Mouse (Mus musculus) limb, embryonic 12.5 days (tissue): ENCODE measurements around the gene Dlgap4. TPM values are rescaled to one million over a fixed set of nuclear protein-coding genes. Genes with fewer than 3 reads are reported as not detected.

Experiments
- ATAC-seq: fragments of 200-750 bp; cut with Nextera tagmentation; 2 replicates; pipeline ENCODE4 v1.8.0; 2017; ENCODE audit warnings: low read depth, moderate TSS enrichment; ENCODE audit not compliant: insufficient number of reproducible peaks, insufficient read depth, low FRiP score, low TSS enrichment
- H3K27ac ChIP-seq: fragments of 300-500 bp; sonication (generic); 2 replicates; pipeline ENCODE4 v1.5.1; 2016; ENCODE audit warnings: mild to moderate bottlenecking, moderate library complexity
- H3K27me3 ChIP-seq: fragments of 300-500 bp; sonication (generic); 2 replicates; pipeline ENCODE4 v1.6.1; 2016; ENCODE audit warnings: mild to moderate bottlenecking, moderate library complexity
- H3K36me3 ChIP-seq: fragments of 300-500 bp; sonication (generic); 2 replicates; pipeline ENCODE4 v1.6.1; 2016; ENCODE audit warnings: mild to moderate bottlenecking, moderate library complexity
- H3K4me1 ChIP-seq: fragments of 300-500 bp; sonication (generic); replicated peaks from 2 replicates; pipeline ENCODE4 v1.6.1; 2016
- H3K4me2 ChIP-seq: fragments of 300-500 bp; sonication (generic); 2 replicates; pipeline ENCODE4 v1.6.1; 2016; ENCODE audit warnings: mild to moderate bottlenecking, moderate library complexity
- H3K4me3 ChIP-seq: fragments of 300-500 bp; sonication (generic); replicated peaks from 2 replicates; pipeline ENCODE4 v1.5.1; 2016; ENCODE audit warnings: mild to moderate bottlenecking
- H3K9ac ChIP-seq: fragments of 300-500 bp; sonication (generic); replicated peaks from 2 replicates; pipeline ENCODE4 v1.6.1; 2016; ENCODE audit warnings: mild to moderate bottlenecking, moderate library complexity
- H3K9me3 ChIP-seq: fragments of 300-500 bp; sonication (generic); 2 replicates; pipeline ENCODE4 v1.6.1; 2016; ENCODE audit warnings: mild to moderate bottlenecking, moderate library complexity
- WGBS: fragments of 180-500 bp; shearing (Covaris S2); methylation state at CpG from one replicate; pipeline ENCODE4 v1.1.7; 2016; 5-methylcytosine and 5-hydroxymethylcytosine counted together
- polyA plus RNA-seq: library from polyadenylated mRNA; unstranded; fragments of >200 nt; fragmentation: Nextera tagmentation; extraction: Ambion mirVana; gene quantifications from 2 replicates; pipeline ENCODE4 v1.2.1, GENCODE M21; 2016

Gene Dlgap4
- polyA plus RNA-seq = 101 and 106 TPM in 2 replicates

- peaks cover 88% of the 10 kb centered on the region for H3K27me3 ChIP-seq
- H3K36me3 ChIP-seq = no peaks in the 10 kb centered on the region
- no peaks in the 10 kb centered on the region for H3K9me3 ChIP-seq
- WGBS = under 1% methylated on average over 79 of the region's 103 CpGs
- H3K4me2 ChIP-seq = peak within 1 kb of the TSS; percentile 99
- H3K9ac ChIP-seq = peak within 1 kb of the TSS; percentile 70
- peak; percentile 50; the same call in 1 of the 2 replicates for ATAC-seq
- peak within 1 kb of the TSS; percentile 70 for H3K4me3 ChIP-seq
- peaks cover 19% of the 10 kb centered on the region for H3K4me1 ChIP-seq
- no peak within 1 kb of the TSS for H3K27ac ChIP-seq
Measured at GRCm38 (mm10) chr2:156613541-156614257, at the start of gene Dlgap4. Dlgap4 (plus strand) TSS chr2:156613705.

- 92% methylated on average over 2 of the region's 2 CpGs for WGBS
- ATAC-seq = no peak
- H3K27ac ChIP-seq = no peak overlapping the region
- peaks cover 69% of the 10 kb centered on the region for H3K36me3 ChIP-seq
- no peaks in the 10 kb centered on the region for H3K27me3 ChIP-seq
- no peak overlapping the region for H3K4me2 ChIP-seq
- no peaks in the 10 kb centered on the region for H3K4me1 ChIP-seq
- H3K9me3 ChIP-seq = no peaks in the 10 kb centered on the region
- H3K4me3 ChIP-seq = no peak overlapping the region
- no peak overlapping the region for H3K9ac ChIP-seq
Measured at GRCm38 (mm10) chr2:156566512-156566911, 47.0 kb upstream of the Dlgap4 start.

GRCm38 (mm10) chr2:156568647-156569046, 44.9 kb upstream of the Dlgap4 start:
- H3K4me1 ChIP-seq = no peaks in the 10 kb centered on the region
- no peak overlapping the region for H3K9ac ChIP-seq
- H3K36me3 ChIP-seq = peaks cover 58% of the 10 kb centered on the region
- no peaks in the 10 kb centered on the region for H3K27me3 ChIP-seq
- H3K27ac ChIP-seq = no peak overlapping the region
- H3K9me3 ChIP-seq = no peaks in the 10 kb centered on the region
- 89% methylated on average over 7 of the region's 7 CpGs for WGBS
- no peak for ATAC-seq
- H3K4me3 ChIP-seq = no peak overlapping the region
- H3K4me2 ChIP-seq = no peak overlapping the region

GRCm38 (mm10) chr2:156569261-156569660, 44.2 kb upstream of the Dlgap4 start:
- H3K9ac ChIP-seq = no peak overlapping the region
- ATAC-seq = no peak
- no peaks in the 10 kb centered on the region for H3K4me1 ChIP-seq
- H3K36me3 ChIP-seq = peaks cover 51% of the 10 kb centered on the region
- no peak overlapping the region for H3K4me3 ChIP-seq
- no peaks in the 10 kb centered on the region for H3K27me3 ChIP-seq
- no peaks in the 10 kb centered on the region for H3K9me3 ChIP-seq
- no peak overlapping the region for H3K27ac ChIP-seq
- 91% methylated on average over 3 of the region's 3 CpGs for WGBS
- no peak overlapping the region for H3K4me2 ChIP-seq

- H3K27ac ChIP-seq = no peak overlapping the region
- H3K4me3 ChIP-seq = no peak overlapping the region
- H3K9me3 ChIP-seq = no peaks in the 10 kb centered on the region
- peaks cover 34% of the 10 kb centered on the region for H3K36me3 ChIP-seq
- WGBS = 77% methylated on average over 6 of the region's 6 CpGs
- H3K4me1 ChIP-seq = no peaks in the 10 kb centered on the region
- no peaks in the 10 kb centered on the region for H3K27me3 ChIP-seq
- ATAC-seq = no peak
- H3K9ac ChIP-seq = no peak overlapping the region
- no peak overlapping the region for H3K4me2 ChIP-seq
Measured at GRCm38 (mm10) chr2:156571521-156571920, 42.0 kb upstream of the Dlgap4 start.

GRCm38 (mm10) chr2:156576850-156577587, 36.5 kb upstream of the Dlgap4 start:
- 83% methylated on average over 7 of the region's 7 CpGs for WGBS
- no peak for ATAC-seq

GRCm38 (mm10) chr2:156580507-156580906, 33.0 kb upstream of the Dlgap4 start:
- Histone ChIP-seq H3K4me2 (no peak overlapping the region), H3K4me1 (no peaks in the 10 kb centered on the region), H3K27ac (no peak overlapping the region), H3K9ac (no peak overlapping the region), H3K4me3 (no peak overlapping the region), H3K27me3 (peaks cover 26% of the 10 kb centered on the region), H3K36me3 (no peaks in the 10 kb centered on the region), H3K9me3 (no peaks in the 10 kb centered on the region)
- no peak for ATAC-seq
- WGBS = 77% methylated on average over 5 of the region's 5 CpGs

More at GRCm38 (mm10) chr2:156576850-156577587, 36.5 kb upstream of the Dlgap4 start:
- Histone ChIP-seq H3K4me3 (no peak overlapping the region), H3K4me2 (no peak overlapping the region), H3K27ac (no peak overlapping the region), H3K9ac (no peak overlapping the region), H3K4me1 (no peaks in the 10 kb centered on the region), H3K36me3 (no peaks in the 10 kb centered on the region), H3K9me3 (no peaks in the 10 kb centered on the region), H3K27me3 (peaks cover 3% of the 10 kb centered on the region; the same call in 1 of the 2 replicates)

GRCm38 (mm10) chr2:156581244-156581643, 32.3 kb upstream of the Dlgap4 start:
- peaks cover 26% of the 10 kb centered on the region for H3K27me3 ChIP-seq
- H3K4me1 ChIP-seq = no peaks in the 10 kb centered on the region
- no peaks in the 10 kb centered on the region for H3K9me3 ChIP-seq
- 76% methylated on average over 10 of the region's 10 CpGs for WGBS
- no peaks in the 10 kb centered on the region for H3K36me3 ChIP-seq
- H3K27ac ChIP-seq = no peak overlapping the region
- H3K4me3 ChIP-seq = no peak overlapping the region
- H3K4me2 ChIP-seq = no peak overlapping the region
- ATAC-seq = no peak
- H3K9ac ChIP-seq = no peak overlapping the region

GRCm38 (mm10) chr2:156582887-156583286, 30.6 kb upstream of the Dlgap4 start:
- no peaks in the 10 kb centered on the region for H3K36me3 ChIP-seq
- peaks cover 26% of the 10 kb centered on the region for H3K27me3 ChIP-seq
- H3K9ac ChIP-seq = no peak overlapping the region
- no peak overlapping the region for H3K4me2 ChIP-seq
- no peak for ATAC-seq
- H3K4me3 ChIP-seq = no peak overlapping the region
- 92% methylated on average over 10 of the region's 10 CpGs for WGBS
- no peak overlapping the region for H3K27ac ChIP-seq
- no peaks in the 10 kb centered on the region for H3K4me1 ChIP-seq
- H3K9me3 ChIP-seq = no peaks in the 10 kb centered on the region

GRCm38 (mm10) chr2:156584154-156584796, 29.2 kb upstream of the Dlgap4 start:
- 54% methylated on average over 11 of the region's 11 CpGs for WGBS
- Histone ChIP-seq H3K27me3 (peaks cover 26% of the 10 kb centered on the region), H3K9ac (no peak overlapping the region), H3K9me3 (no peaks in the 10 kb centered on the region), H3K27ac (no peak overlapping the region), H3K4me3 (no peak overlapping the region), H3K4me1 (no peaks in the 10 kb centered on the region), H3K4me2 (no peak overlapping the region), H3K36me3 (no peaks in the 10 kb centered on the region)
- no peak for ATAC-seq

GRCm38 (mm10) chr2:156584797-156585471, 28.6 kb upstream of the Dlgap4 start:
- no peaks in the 10 kb centered on the region for H3K36me3 ChIP-seq
- no peak overlapping the region for H3K9ac ChIP-seq
- ATAC-seq = no peak
- H3K9me3 ChIP-seq = no peaks in the 10 kb centered on the region
- peaks cover 23% of the 10 kb centered on the region for H3K27me3 ChIP-seq
- H3K4me2 ChIP-seq = no peak overlapping the region
- no peak overlapping the region for H3K4me3 ChIP-seq
- no peaks in the 10 kb centered on the region for H3K4me1 ChIP-seq
- H3K27ac ChIP-seq = no peak overlapping the region
- 55% methylated on average over 14 of the region's 14 CpGs for WGBS
